Mouse (Mus musculus): ENCODE results near the gene Rangrf. TPM values are rescaled to one million over a fixed set of nuclear protein-coding genes. Genes with fewer than 3 reads are reported as not detected.

Gene Rangrf
- total RNA-seq, 1 experiment from 2014 or later, result 44.5 TPM

DNA sequence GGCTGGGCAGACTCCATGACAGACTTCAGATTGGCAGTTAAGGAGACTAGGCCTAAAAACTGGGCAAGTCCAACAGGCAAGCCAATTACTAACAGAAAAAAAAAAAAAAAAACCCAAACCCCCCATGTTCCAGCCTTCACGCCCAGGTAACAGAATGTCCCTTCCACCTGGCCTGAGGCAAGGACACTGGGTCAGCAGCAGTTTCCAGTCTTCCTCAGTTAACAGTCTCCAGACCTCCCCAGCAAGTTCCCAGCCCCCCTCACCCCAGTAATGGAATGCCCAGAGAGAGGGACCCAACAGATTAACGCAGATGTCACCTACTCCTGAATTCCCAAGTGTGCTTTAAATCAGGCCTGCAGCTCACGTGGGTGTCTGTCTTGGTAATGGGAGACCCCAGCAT, 51.8 kb downstream of the Rangrf start:
- ATAC-seq (replicated peaks in 1 of 2; ENCODE audit: insufficient read depth in 1 of 2, low FRiP score in 2 of 2, low TSS enrichment in 1 of 2, low read depth in 1 of 2, poor library complexity in 2 of 2, severe bottlenecking in 2 of 2), result no peak

Other genes with a start within 250 kb of the Rangrf start
- gene Ndel1, start 103.3 kb downstream of the Rangrf start, total RNA-seq (2017), result 51.2 and 73.3 TPM in 2 replicates
- not detected in 2 replicates for gene Rnf222, start 86.6 kb downstream of the Rangrf start, total RNA-seq (2017)
- gene Rpl26, start 73.6 kb downstream of the Rangrf start, total RNA-seq (2017), result 6,451 and 7,582 TPM in 2 replicates
- gene Odf4, start 48.1 kb downstream of the Rangrf start, total RNA-seq (2017), result not detected in 2 replicates
- 0.81 and 1.8 TPM in 2 replicates for gene Arhgef15, start 17.7 kb downstream of the Rangrf start, total RNA-seq (2017)
- gene Slc25a35, start 7.1 kb downstream of the Rangrf start, total RNA-seq (2017), result 2.3 and 2.4 TPM in 2 replicates
- gene Pfas, start 33.3 kb upstream of the Rangrf start, total RNA-seq (2017), result 34.5 and 39.2 TPM in 2 replicates
- 21.9 and 40.1 TPM in 2 replicates for gene Ctc1, start 40.7 kb upstream of the Rangrf start, total RNA-seq (2017)
- 56.2 and 69.2 TPM in 2 replicates for gene Aurkb, start 70.5 kb upstream of the Rangrf start, total RNA-seq (2017)
- 5.2 and 6.7 TPM in 2 replicates for gene Borcs6, start 84.5 kb upstream of the Rangrf start, total RNA-seq (2017)
- 22.0 and 39.1 TPM in 2 replicates for gene Tmem107, start 95.6 kb upstream of the Rangrf start, total RNA-seq (2017)
- 20.9 and 22.5 TPM in 2 replicates for gene Vamp2, start 113.3 kb upstream of the Rangrf start, total RNA-seq (2017)
- gene Per1, start 120.0 kb upstream of the Rangrf start, total RNA-seq (2017), result 33.6 and 42.1 TPM in 2 replicates
- gene Hes7, start 145.2 kb upstream of the Rangrf start, total RNA-seq (2017), result not detected in 2 replicates
- gene 9130213A22Rik, start 147.4 kb upstream of the Rangrf start, total RNA-seq (2017), result not detected in 2 replicates
- not detected in 2 replicates for gene Aloxe3, start 150.7 kb upstream of the Rangrf start, total RNA-seq (2017)
- gene Alox12b, start 181.8 kb upstream of the Rangrf start, total RNA-seq (2017), result not detected in 2 replicates
- 0.30 TPM in 1 of 2 replicates, not detected in the other for gene Alox8, start 222.7 kb upstream of the Rangrf start, total RNA-seq (2017)

Measured in hematopoietic stem cell, adult 5-6 weeks (primary cell).